Mouse (Mus musculus) gastrocnemius, adult 8-10 months (tissue): ENCODE results near the gene Tmem62. TPM values are rescaled to one million over a fixed set of nuclear protein-coding genes. Genes with fewer than 3 reads are reported as not detected.
"Not testable (repeated sequence)": the region's sequence is repeated elsewhere in the genome, so short reads cannot be mapped to it uniquely, and the experiment has no call there.

ENCODE experiments used
- DNase-seq, 2 experiments: peaks; one replicate each; pipeline ENCODE4 v3.0.0; 2022; ENCODE audit warnings: low spot score in 2 of 2
- total RNA-seq, 4 experiments: library from RNA; stranded (reverse); gene quantifications; 2 replicates each; pipeline ENCODE4 v1.2.4; 2022

Gene Tmem62
- total RNA-seq, 4 experiments from 2014 or later: 2.9 to 4.0 (median 3.2) TPM

- not testable (repeated sequence) for DNase-seq
Measured at GRCm38 (mm10) chr2:120996607-120997006, 19.8 kb downstream of the Tmem62 start.

GRCm38 (mm10) chr2:120998863-120999262, 22.0 kb downstream of the Tmem62 start:
- DNase-seq: no peak

GRCm38 (mm10) chr2:121003586-121003985, 26.8 kb downstream of the Tmem62 start:
- DNase-seq: no peak

GRCm38 (mm10) chr2:121004018-121004811, 27.4 kb downstream of the Tmem62 start:
- DNase-seq: no peak

GRCm38 (mm10) chr2:121006986-121007385, 30.2 kb downstream of the Tmem62 start:
- DNase-seq: no peak

GRCm38 (mm10) chr2:121007925-121008663, 31.3 kb downstream of the Tmem62 start, which contains the start of gene Ccndbp1:
Gene Ccndbp1, plus strand, starts transcription at chr2:121008403.
- peak; percentile 82 to 90 for DNase-seq

- DNase-seq: no peak
Measured at GRCm38 (mm10) chr2:121008664-121009007, 31.8 kb downstream of the Tmem62 start.

- no peak for DNase-seq
Measured at GRCm38 (mm10) chr2:121009071-121009677, 32.4 kb downstream of the Tmem62 start.

- DNase-seq: no peak
Measured at GRCm38 (mm10) chr2:121012676-121013075, 35.9 kb downstream of the Tmem62 start.

GRCm38 (mm10) chr2:121015507-121015906, 38.7 kb downstream of the Tmem62 start:
- DNase-seq: no peak

- no peak for DNase-seq
Measured at GRCm38 (mm10) chr2:121016226-121016625, 39.4 kb downstream of the Tmem62 start.

GRCm38 (mm10) chr2:121017151-121017550, 40.3 kb downstream of the Tmem62 start:
- DNase-seq: peak in 1 of 2 experiments; percentile 11

GRCm38 (mm10) chr2:121022918-121023317, 46.1 kb downstream of the Tmem62 start:
- DNase-seq: no peak

- DNase-seq: no peak
Measured at GRCm38 (mm10) chr2:121036733-121037341, 60.0 kb downstream of the Tmem62 start, which contains the start of gene Epb42. Gene Epb42, minus strand, starts transcription at chr2:121037072.

GRCm38 (mm10) chr2:121038851-121039250, 62.0 kb downstream of the Tmem62 start:
- not testable (repeated sequence) for DNase-seq

GRCm38 (mm10) chr2:121039382-121039781, 62.6 kb downstream of the Tmem62 start:
- DNase-seq: no peak

GRCm38 (mm10) chr2:121041098-121041497, 64.3 kb downstream of the Tmem62 start:
- no peak for DNase-seq

GRCm38 (mm10) chr2:121045653-121046052, 68.8 kb downstream of the Tmem62 start:
- no peak for DNase-seq

GRCm38 (mm10) chr2:121052176-121052575, 75.4 kb downstream of the Tmem62 start:
- DNase-seq: no peak

GRCm38 (mm10) chr2:121054060-121054459, 77.2 kb downstream of the Tmem62 start:
- DNase-seq: no peak

- DNase-seq: no peak
Measured at GRCm38 (mm10) chr2:121055915-121056314, 79.1 kb downstream of the Tmem62 start.
